Mouse (Mus musculus): Measurements from ENCODE around the gene Dnajb3.

DNA sequence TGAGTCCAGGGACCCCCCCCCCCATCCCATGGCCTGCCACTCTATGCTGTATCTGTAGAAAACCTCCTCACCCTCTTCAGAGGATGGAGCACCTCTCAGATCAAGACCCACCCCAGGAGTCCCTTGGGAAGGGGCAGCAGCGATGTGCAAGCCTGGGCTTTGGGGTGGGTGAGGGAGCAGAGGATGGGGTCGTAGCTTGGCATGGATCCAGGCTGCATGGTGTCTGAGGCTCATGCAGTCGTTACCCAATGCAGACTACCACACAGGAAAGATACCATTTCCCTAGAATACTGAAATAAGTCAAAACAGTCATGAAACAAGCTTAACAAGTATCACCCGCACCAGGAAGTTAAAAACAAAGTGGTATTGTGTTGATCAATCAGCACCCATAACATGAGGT, 43.1 kb upstream of the Dnajb3 start:
- TF ChIP-seq POLR2A (IDR thresholded peaks at IDR 0.05; ENCODE audit: insufficient read length, low read depth) = no peak
- TF ChIP-seq POLR2AphosphoS2 (IDR thresholded peaks at IDR 0.05; ENCODE audit: insufficient read length, low read depth) = no peak
- TF ChIP-seq MAX (IDR thresholded peaks at IDR 0.05; ENCODE audit: low read depth) = no peak
- TF ChIP-seq REST (IDR thresholded peaks at IDR 0.05; ENCODE audit: insufficient read depth, insufficient read length) = no peak
- TF ChIP-seq USF1 (IDR thresholded peaks at IDR 0.05; ENCODE audit: low read depth) = no peak
- TF ChIP-seq MYOG (IDR thresholded peaks at IDR 0.05; ENCODE audit: control insufficient read depth in 1 of 3, insufficient read depth in 1 of 3, insufficient read length in 2 of 3, low read depth in 2 of 3) = no peak
- TF ChIP-seq TCF12 (IDR thresholded peaks at IDR 0.05; ENCODE audit: insufficient read depth, poor library complexity, severe bottlenecking) = no peak
- no peak for TF ChIP-seq CEBPB (IDR thresholded peaks at IDR 0.05; ENCODE audit: insufficient read depth, poor library complexity, severe bottlenecking)
